Mouse (Mus musculus): ENCODE data around the gene Hs1bp3.

Hs1bp3 gene

GRCm38 (mm10) chr12:8301841-8302431, 11.3 kb upstream of the Hs1bp3 start, which contains the start of gene Gdf7:
Gene Gdf7, minus strand, starts transcription at chr12:8301954.
- peak; percentile 53 for DNase-seq

GRCm38 (mm10) chr12:8305258-8305657, 8.0 kb upstream of the Hs1bp3 start:
- no peak for DNase-seq

- peak; percentile 88 for DNase-seq
These were observed 6.8 kb upstream of the Hs1bp3 start for GRCm38 (mm10) chr12:8306432-8306831.

- peak; percentile 25 for DNase-seq
These were observed 6.3 kb upstream of the Hs1bp3 start for GRCm38 (mm10) chr12:8306910-8307309.

- no peak for DNase-seq
These were observed 2.2 kb upstream of the Hs1bp3 start for GRCm38 (mm10) chr12:8310992-8311391.

- no peak for DNase-seq
These were observed 966 bp upstream of the Hs1bp3 start for GRCm38 (mm10) chr12:8312266-8312665.

- peak; percentile 23 for DNase-seq
These were observed 541 bp downstream of the Hs1bp3 start for GRCm38 (mm10) chr12:8313773-8314172.

GRCm38 (mm10) chr12:8316541-8316940, 3.3 kb downstream of the Hs1bp3 start:
- peak; percentile 14 for DNase-seq

- peak; percentile 73 for DNase-seq
These were observed 7.0 kb downstream of the Hs1bp3 start for GRCm38 (mm10) chr12:8320084-8320713.

- DNase-seq = no peak
These were observed 8.3 kb downstream of the Hs1bp3 start for GRCm38 (mm10) chr12:8321506-8321905.

- DNase-seq = no peak
These were observed 10.9 kb downstream of the Hs1bp3 start for GRCm38 (mm10) chr12:8324086-8324485.

GRCm38 (mm10) chr12:8325245-8325942, 12.2 kb downstream of the Hs1bp3 start:
- DNase-seq = no peak

GRCm38 (mm10) chr12:8325943-8326522, 12.8 kb downstream of the Hs1bp3 start:
- no peak for DNase-seq

- DNase-seq = peak; percentile 94
These were observed 13.8 kb downstream of the Hs1bp3 start for GRCm38 (mm10) chr12:8326825-8327674.

- DNase-seq = no peak
These were observed 14.4 kb downstream of the Hs1bp3 start for GRCm38 (mm10) chr12:8327675-8328053.

GRCm38 (mm10) chr12:8329236-8329635, 16.0 kb downstream of the Hs1bp3 start:
- DNase-seq = no peak

GRCm38 (mm10) chr12:8331489-8332173, 18.4 kb downstream of the Hs1bp3 start:
- DNase-seq = no peak

- DNase-seq = no peak
These were observed 18.9 kb downstream of the Hs1bp3 start for GRCm38 (mm10) chr12:8332174-8332542.

- no peak for DNase-seq
These were observed 20.4 kb downstream of the Hs1bp3 start for GRCm38 (mm10) chr12:8333617-8334016.

GRCm38 (mm10) chr12:8334261-8334660, 21.0 kb downstream of the Hs1bp3 start:
- no peak for DNase-seq

GRCm38 (mm10) chr12:8335503-8335902, 22.3 kb downstream of the Hs1bp3 start:
- no peak for DNase-seq

GRCm38 (mm10) chr12:8336601-8337285, 23.5 kb downstream of the Hs1bp3 start:
- no peak for DNase-seq
